Mouse (Mus musculus): ENCODE results near the gene Usp46.

The Usp46 gene

DNA sequence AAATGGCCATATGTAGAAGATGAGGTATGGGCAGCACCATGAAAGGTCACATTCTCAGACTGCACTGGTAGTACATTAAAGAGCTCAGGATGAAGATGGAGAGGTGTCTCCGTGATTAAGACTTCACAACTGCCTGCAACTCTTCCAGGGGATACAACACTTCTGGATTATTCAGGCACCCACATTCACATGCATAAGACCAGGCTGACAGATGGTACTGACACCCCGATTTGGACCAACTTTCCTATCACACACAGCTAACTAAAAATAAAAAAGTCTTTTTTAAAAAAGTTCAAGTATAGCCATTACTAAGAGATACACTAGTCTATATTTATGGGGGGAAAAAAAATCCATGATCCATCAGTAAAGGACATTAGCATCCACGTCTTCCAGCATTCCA is 112.5 kb downstream of the Usp46 start:
- DNase-seq (ENCODE audit: low read depth, low spot score), result peak; percentile 73

- DNase-seq (ENCODE audit: low read depth, low spot score), result peak; percentile 97
These were observed 113.2 kb downstream of the Usp46 start for GRCm38 (mm10) chr5:73955005-73955404.

DNA sequence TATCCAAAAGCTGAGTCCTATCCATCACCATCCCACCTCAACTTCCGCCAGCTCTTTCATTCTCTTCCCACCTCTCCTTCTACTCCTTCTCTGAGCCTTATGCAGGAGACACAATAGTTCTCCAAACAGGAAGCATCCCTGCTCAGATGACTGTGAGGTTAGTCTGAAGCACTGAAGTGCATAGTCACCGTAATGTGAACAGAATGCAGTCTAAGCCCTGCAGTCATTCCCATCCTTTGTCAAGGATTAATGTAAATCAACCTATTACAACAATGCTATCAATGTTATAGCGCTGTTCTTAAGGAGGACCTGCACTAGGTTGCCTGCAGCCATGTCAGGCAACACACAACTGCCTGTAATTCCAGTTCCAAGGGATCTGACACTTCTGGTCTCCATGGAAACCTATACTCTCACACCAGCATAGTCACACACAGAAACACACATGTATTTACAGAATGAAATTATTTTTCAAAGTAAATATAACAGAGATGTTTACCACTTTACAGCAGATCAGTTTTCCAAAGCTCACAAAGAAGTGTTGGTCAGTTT is 115.1 kb downstream of the Usp46 start:
- DNase-seq (ENCODE audit: low read depth, low spot score), result no peak

- DNase-seq (ENCODE audit: low read depth, low spot score), result no peak
These were observed 116.6 kb downstream of the Usp46 start for GRCm38 (mm10) chr5:73951649-73952000.

DNA sequence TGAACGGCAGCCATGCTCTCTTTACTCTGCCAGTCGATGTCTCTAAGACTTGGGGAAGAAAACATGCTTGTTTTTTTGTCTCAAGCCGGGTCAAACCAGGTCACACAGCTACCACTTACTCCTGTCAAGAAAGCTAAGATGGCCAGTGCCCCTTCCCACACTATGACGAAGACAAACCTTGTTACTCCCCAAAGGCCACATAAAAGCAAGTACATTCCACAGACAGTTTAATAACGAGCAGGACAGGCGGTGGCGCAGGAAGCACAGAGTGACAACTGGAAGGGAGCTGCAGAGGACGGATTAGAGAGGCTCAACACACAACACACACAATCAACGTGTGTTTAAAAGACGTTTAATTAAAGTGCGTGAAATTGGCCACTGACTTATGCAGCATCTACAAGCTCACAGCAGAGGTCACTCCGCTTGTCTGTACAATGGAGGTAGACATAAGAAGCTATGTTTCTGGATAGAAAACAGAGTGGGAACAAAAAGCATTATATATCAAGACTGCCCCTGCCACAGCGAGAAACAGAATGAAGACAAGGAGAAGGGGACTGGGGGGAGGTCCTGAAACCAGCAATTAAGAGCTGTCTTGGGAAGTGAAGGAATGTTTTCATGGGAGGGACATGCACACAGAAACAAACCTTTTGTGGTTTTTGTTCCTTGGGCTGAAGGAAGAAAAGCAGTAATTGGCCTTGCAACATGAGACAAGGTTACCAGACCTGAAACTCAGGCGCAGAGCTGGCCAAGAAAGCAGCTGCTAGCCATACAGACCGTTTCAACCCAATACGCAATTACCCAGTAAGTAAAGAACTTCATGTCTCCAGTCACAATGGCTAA is 117.2 kb downstream of the Usp46 start:
- DNase-seq (ENCODE audit: low read depth, low spot score), result peak; percentile 39
